Mouse (Mus musculus): Measurements from ENCODE around the gene Rap1b.

DNA sequence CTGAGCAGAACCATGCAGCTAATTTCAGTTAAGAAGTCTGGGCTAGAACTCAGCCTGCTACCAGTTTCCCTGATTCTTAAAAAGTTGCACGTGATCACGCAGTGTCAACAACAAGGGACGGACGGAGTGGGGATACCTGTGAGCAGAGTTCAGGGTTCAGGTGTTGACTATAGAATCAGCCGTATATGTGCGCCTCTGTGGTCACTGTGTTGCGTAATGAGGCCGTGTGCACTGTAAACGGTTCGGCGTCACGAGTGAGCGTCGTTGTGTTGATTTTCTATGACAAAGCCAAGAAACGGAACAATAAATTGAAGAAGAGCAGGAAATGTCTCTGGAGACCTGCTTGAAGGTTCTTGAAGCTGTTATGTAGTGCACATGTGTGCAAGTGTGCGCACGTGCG is 30.6 kb upstream of the Rap1b start:
- TF ChIP-seq CTCF (IDR thresholded peaks at IDR 0.05; ENCODE audit: low read depth) (no peak), EP300 (optimal IDR thresholded peaks at IDR 0.05) (no peak)

Measured in stomach, postnatal 0 days (tissue).